Mouse (Mus musculus): Measurements from ENCODE around the gene Gm49322.
"Not testable (repeated sequence)": the region's sequence is repeated elsewhere in the genome, so short reads cannot be mapped to it uniquely, and the experiment has no call there.

Gene Gm49322

DNA sequence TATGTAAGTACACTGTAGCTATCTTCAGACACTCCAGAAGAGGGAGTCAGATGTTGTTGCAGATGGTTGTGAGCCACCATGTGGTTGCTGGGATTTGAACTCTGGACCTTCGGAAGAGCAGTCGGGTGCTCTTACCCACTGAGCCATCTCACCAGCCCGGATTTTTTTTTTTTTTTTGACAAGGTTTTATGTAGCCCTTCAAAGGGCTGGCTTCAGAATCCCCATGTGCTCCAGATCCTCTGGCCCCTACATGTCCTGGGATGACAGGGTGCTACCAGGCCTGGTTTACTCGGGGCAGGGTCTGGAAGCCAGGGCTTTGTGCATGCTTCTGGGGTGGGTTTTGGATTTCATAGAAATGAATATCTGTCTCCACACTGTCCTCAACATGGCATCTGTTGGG, at the start of gene Gm49322:
Gene Gm49322 (plus strand): TSS at position 301 of the 400 bp plus-strand sequence.
- not testable (repeated sequence) for DNase-seq

GRCm38 (mm10) chr10:80557346-80557965, 48.4 kb upstream of the Gm49322 start:
- DNase-seq = peak; percentile 90

DNA sequence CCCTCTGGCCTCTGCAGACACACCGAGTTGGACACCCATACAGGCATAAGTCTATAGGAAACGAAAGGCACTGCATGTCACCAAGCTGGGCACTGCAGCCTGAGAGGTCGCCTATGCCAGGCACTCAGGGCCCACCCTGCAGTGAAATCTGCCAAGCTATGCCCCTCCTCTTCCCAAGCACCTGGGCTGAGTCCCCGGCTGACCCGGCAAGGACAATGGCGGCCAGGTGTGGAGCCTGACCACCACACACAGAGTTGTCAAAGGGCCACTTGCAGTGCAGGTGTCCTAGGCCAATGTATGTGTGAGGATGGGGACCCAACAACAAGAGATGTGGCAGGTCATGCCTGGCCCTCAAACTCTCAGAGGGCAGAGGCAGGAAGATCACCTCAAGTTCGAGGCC, 46.4 kb upstream of the Gm49322 start:
- DNase-seq = no peak

DNA sequence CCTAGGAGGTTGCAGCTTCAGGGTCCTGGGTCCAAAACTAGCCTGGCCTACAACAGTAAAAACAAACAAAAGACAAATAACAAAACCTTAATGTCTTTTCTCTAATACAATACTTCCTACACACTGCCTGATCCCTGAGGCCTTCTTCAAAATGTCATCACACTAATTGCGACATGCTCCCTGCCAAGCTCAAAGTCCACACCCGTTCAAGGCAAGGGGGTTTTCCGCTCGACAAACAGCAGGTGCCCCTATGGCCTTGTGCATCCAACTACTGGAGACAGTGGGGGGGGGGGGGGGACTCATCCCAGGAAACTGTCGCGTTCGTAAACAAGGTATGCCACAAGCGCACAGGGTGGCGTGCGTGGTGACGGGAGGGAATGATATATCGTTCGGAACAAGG, 45.2 kb upstream of the Gm49322 start:
- no peak for DNase-seq

- peak; percentile 94 for DNase-seq
Measured at GRCm38 (mm10) chr10:80561116-80561944, 44.5 kb upstream of the Gm49322 start, which contains the start of gene Rexo1. Rexo1 (minus strand) TSS chr10:80561560.

DNA sequence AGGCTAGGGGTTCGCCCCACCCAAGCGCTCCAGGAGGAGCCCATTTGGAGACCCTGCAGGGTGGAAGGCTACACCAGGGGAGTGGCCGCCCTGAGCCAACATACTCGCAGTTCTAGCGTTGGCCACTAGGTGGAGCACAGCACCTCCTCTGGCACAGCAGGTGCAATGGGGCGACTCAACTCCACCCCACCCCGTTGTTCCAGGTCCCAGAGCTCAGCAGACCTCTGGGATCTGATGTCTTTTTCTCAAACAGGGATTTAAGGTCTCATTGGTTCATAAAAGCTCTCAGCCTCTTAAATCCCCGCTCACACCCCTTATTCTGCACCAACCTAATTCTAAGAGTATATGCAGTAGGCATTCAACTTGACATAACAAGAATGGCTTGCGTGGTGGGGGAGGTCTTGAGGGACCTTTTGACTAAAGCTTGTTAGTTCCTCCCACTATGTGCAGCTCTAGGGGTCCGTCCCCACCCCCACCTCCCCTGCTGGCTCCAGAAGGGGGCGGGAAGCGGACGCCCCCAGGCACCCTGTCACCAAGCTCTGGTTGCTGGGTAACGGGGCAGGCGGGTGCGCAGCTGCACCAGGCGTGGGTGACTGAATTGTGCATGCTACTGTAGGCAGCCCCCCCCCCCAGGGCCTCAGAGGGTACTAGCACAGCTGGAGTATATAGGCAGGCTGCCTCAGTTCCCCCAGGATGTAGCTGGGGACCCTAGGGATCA, 39.3 kb upstream of the Gm49322 start:
- peak; percentile 92 for DNase-seq

- DNase-seq = no peak
Measured at GRCm38 (mm10) chr10:80568876-80569275, 36.9 kb upstream of the Gm49322 start.

DNA sequence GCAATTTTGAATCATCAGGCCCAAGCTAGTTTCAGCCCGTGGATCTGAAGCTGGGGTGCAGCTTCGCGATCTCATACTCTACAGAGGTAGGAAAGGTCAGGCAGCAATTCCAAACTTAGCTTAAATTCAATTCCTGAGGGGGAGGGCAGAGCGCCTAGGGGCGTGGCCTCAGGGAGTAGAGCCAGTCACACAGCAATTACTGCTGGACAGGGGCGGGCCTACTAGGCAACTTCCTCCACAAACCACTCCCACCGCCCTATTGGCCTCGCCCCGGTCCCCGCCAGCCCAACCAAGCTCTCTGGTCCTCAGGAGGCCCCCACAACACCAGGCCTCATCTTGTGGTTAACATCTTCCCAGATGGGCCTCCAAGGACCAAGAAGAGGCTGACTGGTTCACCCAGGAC, 36.2 kb upstream of the Gm49322 start:
- DNase-seq = peak; percentile 96

GRCm38 (mm10) chr10:80570419-80570818, 35.4 kb upstream of the Gm49322 start:
- peak; percentile 75 for DNase-seq

DNA sequence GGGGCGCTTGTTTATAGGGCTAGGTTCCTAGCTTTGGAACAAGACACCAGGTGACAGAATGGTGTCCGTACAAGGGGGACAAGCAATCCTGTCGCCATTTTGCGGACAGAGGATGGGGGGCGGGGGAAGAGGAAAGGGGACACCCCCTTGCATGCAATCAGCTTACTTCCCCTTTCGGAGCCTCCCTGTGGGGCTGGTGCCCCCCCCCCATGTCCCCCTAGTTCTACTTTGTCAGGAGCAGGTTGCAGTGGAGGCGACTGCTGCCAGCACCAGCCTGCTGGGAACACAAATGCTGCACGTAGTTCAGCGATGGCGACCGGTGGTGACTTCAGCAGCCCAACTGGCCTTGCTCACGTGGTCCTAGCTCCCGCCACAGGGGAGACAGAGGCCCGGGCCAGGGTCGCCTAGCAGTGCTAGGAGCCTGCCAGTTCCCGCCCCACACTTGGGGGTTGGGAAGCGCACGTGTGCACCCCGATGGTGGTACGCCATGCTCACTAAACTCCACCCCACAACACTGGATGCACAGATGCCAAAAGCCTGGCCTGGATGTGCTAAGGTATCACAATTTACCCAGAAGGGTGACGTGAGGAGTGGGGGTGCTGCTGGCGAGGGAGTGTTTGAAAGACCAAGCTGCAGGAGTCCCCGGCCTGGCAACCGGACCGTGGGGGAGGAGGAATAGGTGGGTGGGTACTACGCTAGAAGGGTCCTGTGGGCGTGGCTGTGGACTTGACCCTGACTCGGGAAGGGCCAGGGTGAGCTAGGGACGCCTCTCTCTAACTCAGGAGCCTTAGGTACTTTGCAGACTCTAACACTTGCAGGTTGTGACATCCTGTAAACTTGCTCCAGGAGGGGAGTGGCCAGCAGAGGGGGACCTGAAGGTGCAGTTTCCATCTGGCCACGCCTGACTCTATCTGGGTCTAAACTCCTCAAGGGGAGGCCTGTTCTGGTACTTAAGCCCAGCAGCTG, 34.7 kb upstream of the Gm49322 start:
- DNase-seq = peak; percentile 83

GRCm38 (mm10) chr10:80572477-80572876, 33.3 kb upstream of the Gm49322 start:
- DNase-seq = peak; percentile 91

GRCm38 (mm10) chr10:80573944-80574343, 31.9 kb upstream of the Gm49322 start:
- DNase-seq = no peak

GRCm38 (mm10) chr10:80574896-80575295, 30.9 kb upstream of the Gm49322 start:
- no peak for DNase-seq

DNA sequence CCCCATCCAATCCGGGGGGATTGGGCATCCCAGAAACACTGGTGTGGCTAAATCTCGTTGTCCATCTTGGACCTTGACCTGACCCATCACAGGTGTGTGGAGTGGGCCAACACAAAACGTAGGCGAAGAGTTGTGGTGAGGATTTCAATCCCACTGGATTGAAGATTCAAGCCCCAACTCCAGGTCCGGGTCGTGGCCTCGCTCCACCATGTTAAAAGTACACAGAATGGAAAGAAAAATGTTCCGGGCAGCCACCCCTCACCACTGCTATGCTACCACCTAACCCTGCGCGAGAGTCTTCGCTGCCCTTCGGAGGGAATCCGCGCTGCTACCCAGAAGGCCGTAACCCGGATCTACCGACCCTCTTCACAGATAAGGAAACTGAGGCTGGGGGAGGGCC, 29.9 kb upstream of the Gm49322 start:
- no peak for DNase-seq

- peak; percentile 85 for DNase-seq
Measured at GRCm38 (mm10) chr10:80576351-80577194, 29.2 kb upstream of the Gm49322 start.

DNA sequence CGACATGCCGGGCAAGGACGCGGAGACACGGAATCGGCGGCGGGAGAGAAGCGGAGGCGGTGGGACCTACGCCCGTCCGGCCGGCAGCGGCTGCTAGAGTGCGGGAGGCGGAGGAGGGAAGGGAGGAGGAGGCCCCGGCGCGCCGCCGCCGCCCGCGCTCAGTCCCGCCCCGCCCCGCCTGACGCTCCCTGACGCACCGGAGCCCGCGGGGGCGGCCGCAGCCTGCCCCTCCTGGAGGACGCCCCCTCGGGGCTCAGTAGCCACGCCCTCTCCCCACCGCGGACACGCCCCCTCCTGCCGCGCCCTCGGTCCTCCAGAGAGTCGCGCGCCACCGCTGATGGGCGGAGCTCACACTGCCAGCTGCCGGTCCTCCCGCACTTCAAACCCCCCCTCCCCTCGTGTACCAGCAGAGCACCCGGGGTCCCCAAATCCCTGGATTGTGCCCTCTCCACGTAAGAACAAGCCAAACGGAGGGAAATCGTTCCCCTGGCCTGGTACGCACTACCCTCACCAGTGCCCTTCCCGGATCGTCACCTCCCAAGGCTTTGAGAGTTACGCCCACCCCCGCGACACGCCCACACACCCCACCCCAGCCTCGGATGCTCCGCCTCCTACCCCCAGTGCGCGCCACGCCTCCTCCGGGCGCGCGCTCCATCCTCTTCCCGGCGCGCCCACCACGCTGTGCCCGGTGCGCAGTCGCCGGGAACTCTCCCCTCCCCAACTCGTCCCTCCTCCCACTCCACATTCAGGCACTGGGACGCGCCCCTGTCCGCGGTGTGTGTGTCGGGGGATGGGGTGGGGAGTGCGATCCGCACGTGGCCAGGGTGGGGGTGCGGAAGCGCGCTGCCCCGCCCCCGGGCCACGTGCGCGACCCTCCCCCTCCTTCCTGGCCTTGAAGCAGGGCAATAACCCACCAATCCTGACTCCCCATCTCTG, 28.4 kb upstream of the Gm49322 start, which contains the start of gene Klf16:
Gene Klf16 (minus strand): TSS at position 127 of the 936 bp plus-strand sequence.
- peak; percentile 99 for DNase-seq

DNA sequence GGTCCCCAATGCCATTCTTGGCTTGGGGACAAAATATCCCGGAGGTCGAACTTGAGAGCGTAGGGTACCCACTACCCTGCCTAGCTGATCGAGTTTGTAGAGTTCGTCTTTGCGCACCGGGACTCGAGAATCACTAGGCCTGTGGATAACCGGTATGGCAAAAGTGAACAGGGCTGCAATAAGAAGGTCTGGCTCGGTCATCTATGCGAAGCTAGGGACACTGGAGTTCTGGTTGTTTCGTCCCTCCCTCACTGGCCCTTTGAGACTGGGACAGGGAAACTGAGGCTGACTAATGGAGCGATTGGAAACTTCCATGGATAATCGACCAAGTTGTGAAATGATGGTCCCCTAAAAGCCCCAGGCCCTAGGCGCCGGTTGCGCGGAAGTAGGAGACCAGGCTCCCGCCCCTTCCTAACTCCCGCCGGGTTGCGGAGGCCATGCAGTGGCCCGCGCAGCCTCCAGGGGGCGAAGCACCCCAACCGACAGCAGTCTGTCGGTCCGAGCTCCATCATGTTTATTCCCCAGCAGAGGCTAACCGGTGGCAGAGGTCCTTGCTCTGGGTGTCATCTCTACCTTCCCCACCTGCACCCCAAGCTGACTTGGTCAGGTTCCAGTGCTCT, 27.6 kb upstream of the Gm49322 start:
- DNase-seq = peak; percentile 92

GRCm38 (mm10) chr10:80578911-80579310, 26.9 kb upstream of the Gm49322 start:
- DNase-seq = peak; percentile 87

GRCm38 (mm10) chr10:80583047-80583446, 22.8 kb upstream of the Gm49322 start:
- DNase-seq = no peak
